Mouse (Mus musculus) embryonic facial prominence, embryonic 15.5 days (tissue): ENCODE measurements around the gene Cyp2b19. TPM values are rescaled to one million over a fixed set of nuclear protein-coding genes. Genes with fewer than 3 reads are reported as not detected.

Experiments
- polyA plus RNA-seq: library from polyadenylated mRNA; unstranded; fragments of >200 nt; fragmentation: Nextera tagmentation; extraction: Ambion mirVana; gene quantifications from 2 replicates; pipeline ENCODE4 v1.2.1, GENCODE M21; 2015

The Cyp2b19 gene
- polyA plus RNA-seq, 1 experiment from 2014 or later, result 5.6 TPM

Other genes with a start within 250 kb of the Cyp2b19 start
- gene Nlrp9a, start 222.1 kb upstream of the Cyp2b19 start, polyA plus RNA-seq, result not detected in 2 replicates
- 0.05 TPM in 1 of 2 replicates, not detected in the other for gene Vmn1r185, start 138.7 kb upstream of the Cyp2b19 start, polyA plus RNA-seq
- gene Cyp2b23, start 70.7 kb upstream of the Cyp2b19 start, polyA plus RNA-seq, result not detected in 2 replicates
- 9.8 and 13.8 TPM in 2 replicates for gene Cyp2g1, start 51.8 kb downstream of the Cyp2b19 start, polyA plus RNA-seq
- 4.4 and 9.1 TPM in 2 replicates for gene Cyp2a5, start 78.2 kb downstream of the Cyp2b19 start, polyA plus RNA-seq
- gene Cyp2a22, start 182.2 kb downstream of the Cyp2b19 start, polyA plus RNA-seq, result not detected in 2 replicates